Mouse (Mus musculus): ENCODE data around the gene Dydc2. TPM values are rescaled to one million over a fixed set of nuclear protein-coding genes. Genes with fewer than 3 reads are reported as not detected.

Gene Dydc2
- polyA plus RNA-seq, 1 experiment from 2014 or later: 0.26 TPM

DNA sequence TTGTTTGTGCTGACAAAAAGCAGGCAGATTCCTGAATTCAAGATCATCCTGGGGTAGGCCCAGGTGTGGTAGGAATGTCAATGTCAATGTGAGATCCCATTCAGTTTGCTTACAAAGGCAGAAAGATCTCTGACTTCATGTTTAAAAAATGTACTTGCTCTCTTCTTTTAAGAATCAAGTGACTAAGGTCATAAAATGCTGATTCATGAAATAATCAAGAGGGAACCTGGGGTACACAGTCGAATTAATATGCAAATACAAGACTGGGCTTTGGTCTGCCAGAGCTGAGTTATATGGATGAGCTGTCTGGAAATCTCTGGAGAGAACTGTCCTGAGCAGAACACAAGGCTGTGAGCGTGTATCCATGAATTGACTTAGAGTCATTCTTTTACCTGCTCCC lies 21.6 kb downstream of the Dydc2 start:
- ATAC-seq (no peak), DNase-seq (ENCODE audit: low read depth, low spot score) (no peak)
- H3K27me3 ChIP-seq: peaks cover 5% of the 10 kb centered on the region
- TF ChIP-seq CTCF (IDR thresholded peaks at IDR 0.05): no peak
- CTCF ChIA-PET: no interaction called here
- in situ Hi-C loops (cut with MboI; ENCODE audit: low pct_unique_long_range_greater_than_20kb): loop anchor here (25.0 kb wide), 1 partner anchor 1510 kb away; no protein-coding TSS in a partner anchor
- POLR2A ChIA-PET: no interaction called here

DNA sequence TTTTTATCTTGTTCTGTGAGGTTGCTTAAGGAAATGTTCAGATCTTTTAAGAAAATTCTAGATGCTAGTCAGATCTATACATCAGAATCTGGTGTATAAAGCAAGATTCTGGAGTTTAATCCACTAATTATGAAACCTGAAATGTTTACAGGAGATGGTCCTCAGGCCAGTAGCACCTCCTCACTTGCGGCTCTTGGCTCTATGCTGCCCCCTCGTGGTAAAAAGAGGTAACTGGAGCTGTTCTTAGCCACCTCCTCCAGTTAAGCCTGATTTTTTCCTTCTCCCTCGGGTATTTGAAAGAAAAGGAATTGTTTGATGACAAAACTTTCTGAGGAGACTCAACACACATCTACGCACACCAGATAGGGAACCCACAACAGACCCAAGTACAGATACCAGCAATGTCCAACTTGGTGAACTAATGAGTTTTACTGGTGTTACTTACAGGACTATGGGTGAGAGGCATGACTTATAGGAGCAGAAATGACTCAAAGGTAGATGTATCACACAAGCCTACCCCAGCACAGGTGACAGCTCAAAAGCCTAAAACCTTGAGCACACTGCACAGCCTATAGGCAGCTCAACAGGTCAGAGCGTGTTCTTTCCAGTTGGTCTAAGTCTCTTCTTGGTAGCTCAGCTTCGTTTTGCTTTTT lies 33.7 kb downstream of the Dydc2 start:
- DNase-seq (ENCODE audit: low read depth, low spot score): no peak
- TF ChIP-seq CTCF (IDR thresholded peaks at IDR 0.05): peak; percentile 90
- peaks cover 11% of the 10 kb centered on the region for H3K27me3 ChIP-seq
- in situ Hi-C loops (cut with MboI; ENCODE audit: low pct_unique_long_range_greater_than_20kb): loop anchor here (25.0 kb wide), 1 partner anchor 1498 kb away; no protein-coding TSS in a partner anchor
- ChIA-PET CTCF (interaction anchor here (0.7 to 1.6 kb wide), 16 partner anchors 9 to 130 kb away, joined by 3 to 19 read pairs (median 4); no protein-coding TSS in a partner anchor), POLR2A (no interaction called here)
- ATAC-seq: peak; percentile 71

DNA sequence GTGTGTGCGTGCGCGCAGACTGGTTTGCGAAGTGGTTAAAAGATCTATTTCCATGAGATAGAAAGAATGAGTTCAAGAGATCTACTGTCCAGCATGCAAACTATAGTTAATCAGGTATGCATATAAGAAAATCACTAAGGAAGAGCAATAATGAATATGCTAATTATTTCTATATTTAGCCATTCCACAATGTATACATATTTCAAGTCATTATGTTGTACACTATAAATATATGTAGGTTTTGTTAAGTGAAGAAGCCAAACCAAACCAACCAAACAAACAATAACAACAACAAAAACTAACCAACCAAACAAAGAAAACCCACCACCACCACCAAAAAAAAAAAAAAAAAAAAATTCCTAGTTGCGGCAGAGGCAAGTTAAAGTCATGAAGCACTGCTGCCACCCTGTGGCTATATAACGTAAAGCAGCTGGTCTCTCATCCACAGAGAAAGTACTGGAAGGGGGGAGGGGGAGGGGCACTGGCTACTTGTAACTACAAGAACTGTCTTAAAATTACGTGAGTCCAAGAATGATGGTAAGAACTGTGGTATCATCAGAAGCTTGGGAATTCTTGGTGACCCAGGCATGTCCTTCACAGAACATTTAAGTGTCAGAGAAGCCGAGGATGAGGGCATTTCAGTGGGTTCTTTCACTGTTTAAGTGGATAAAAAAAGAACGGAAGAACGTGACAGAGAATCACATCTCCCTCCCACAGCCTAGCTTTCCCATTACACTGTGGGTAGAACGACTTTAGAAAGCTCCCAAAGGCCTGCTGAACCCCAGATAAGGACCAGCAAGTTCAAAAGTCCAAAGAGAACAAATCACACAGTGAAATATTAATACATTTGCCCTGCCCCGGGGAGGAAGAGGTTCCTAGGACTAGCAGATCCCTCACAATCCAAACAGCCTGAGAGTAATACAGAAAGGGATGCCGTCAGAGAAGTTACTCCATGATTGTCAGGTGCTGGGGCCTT lies 35.6 kb downstream of the Dydc2 start:
- in situ Hi-C loops (cut with MboI; ENCODE audit: low pct_unique_long_range_greater_than_20kb): loop anchor here (5.0 to 25.0 kb wide), 3 partner anchors 56 to 1496 kb away; no protein-coding TSS in a partner anchor
- TF ChIP-seq CTCF (IDR thresholded peaks at IDR 0.05): peak; percentile 72
- peaks cover 11% of the 10 kb centered on the region for H3K27me3 ChIP-seq
- DNase-seq (ENCODE audit: low read depth, low spot score) (no peak), ATAC-seq (no peak)
- ChIA-PET POLR2A (interaction anchor here (1.1 kb wide), 1 partner anchor 52 kb away, joined by 3 read pairs; no protein-coding TSS in a partner anchor), CTCF (interaction anchor here (0.7 to 1.9 kb wide), 16 partner anchors 14 to 131 kb away, joined by 3 to 15 read pairs (median 4); no protein-coding TSS in a partner anchor)

DNA sequence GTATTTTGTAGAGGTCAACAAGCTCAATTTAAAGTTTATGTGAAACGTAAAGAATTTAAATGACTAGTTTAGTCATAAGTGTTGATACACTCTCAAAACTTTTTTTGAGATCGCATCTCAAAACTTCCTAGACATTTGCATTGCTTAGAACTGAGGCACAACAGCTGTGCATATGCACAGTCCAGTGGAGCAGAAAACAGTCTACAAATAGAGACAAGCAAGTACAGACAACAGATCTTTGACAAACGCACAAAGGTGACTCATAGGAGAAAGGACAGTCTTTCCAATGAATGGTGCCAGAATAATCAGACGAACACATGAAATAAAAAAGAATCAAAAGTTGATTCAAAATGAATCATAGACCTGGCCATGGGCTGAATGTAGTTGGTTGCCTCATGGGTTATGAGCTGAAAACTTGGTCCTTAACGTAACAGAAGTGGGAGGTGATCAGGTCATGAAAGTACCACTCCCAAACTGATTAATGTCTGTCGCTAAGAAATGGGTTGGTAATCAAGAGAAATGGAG lies 38.0 kb downstream of the Dydc2 start:
- TF ChIP-seq CTCF (IDR thresholded peaks at IDR 0.05): no peak
- H3K27me3 ChIP-seq: no peaks in the 10 kb centered on the region
- ATAC-seq (peak; percentile 60), DNase-seq (ENCODE audit: low read depth, low spot score) (no peak)
- in situ Hi-C loops (cut with MboI; ENCODE audit: low pct_unique_long_range_greater_than_20kb): loop anchor here (5.0 to 25.0 kb wide), 3 partner anchors 54 to 1494 kb away; no protein-coding TSS in a partner anchor
- ChIA-PET POLR2A (interaction anchor here (1.5 kb wide), 1 partner anchor 19 kb away, joined by 3 read pairs; no protein-coding TSS in a partner anchor), CTCF (interaction anchor here (1.0 to 2.0 kb wide), 7 partner anchors 11 to 57 kb away, joined by 3 to 15 read pairs (median 3); partner anchors contain the start of gene Fam213a)

DNA sequence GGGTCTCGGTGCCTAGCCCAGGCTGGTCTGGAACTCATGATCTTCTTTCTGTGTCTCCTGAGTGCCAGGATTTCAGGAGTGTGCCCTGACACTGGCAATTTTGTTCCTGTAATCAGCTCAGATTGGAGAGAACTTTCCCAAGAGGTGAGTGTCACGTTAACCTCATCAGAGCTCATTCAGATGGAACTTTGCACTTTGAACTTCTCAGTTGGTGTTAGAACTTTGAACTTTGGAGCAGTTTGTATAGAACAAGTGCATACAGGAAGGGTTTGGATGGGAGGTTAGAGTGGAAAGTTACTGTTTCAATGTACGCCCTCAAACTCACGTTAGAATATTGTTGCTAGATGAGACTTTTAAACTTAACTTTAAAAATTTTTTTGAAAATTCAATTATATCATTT lies 39.7 kb downstream of the Dydc2 start:
- TF ChIP-seq CTCF (IDR thresholded peaks at IDR 0.05): no peak
- no peaks in the 10 kb centered on the region for H3K27me3 ChIP-seq
- in situ Hi-C loops (cut with MboI; ENCODE audit: low pct_unique_long_range_greater_than_20kb): loop anchor here (25.0 kb wide), 1 partner anchor 1492 kb away; no protein-coding TSS in a partner anchor
- ChIA-PET CTCF (interaction anchor here (1.6 kb wide), 1 partner anchor 43 kb away, joined by 3 read pairs; no protein-coding TSS in a partner anchor), POLR2A (no interaction called here)
- DNase-seq (ENCODE audit: low read depth, low spot score): no peak
- ATAC-seq: no peak

DNA sequence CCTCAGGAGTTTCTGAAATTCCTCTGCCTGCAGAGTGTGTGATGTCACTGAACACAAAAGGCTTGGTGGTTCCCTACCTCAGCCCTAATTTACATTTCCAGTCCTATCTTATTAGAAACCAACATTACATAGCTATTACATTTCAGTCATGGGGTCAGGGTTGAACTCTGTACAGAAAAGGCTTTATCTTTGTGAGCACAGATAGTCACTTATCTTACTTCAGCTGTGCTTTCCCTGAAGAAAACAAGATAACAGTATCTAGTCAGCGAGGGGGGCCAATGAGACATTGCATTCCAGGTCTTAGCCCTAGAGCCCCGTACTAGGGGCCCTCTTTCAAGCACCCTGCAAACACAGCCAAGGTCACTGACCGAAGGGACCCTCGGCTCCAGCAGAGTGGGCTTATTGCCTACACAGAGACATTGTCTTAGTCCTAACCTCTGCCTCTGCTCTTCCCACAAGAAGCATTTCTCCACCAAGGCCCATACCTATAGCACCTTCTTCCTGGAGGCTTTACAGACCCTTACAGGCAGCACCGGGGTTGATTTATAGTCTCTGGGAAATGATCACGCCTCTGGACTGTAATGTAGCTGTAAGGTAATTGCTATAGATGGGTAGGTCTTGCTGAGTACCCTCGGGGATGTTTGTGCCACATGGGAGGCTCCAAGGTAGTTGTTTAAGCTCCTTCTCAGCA lies 43.3 kb downstream of the Dydc2 start:
- TF ChIP-seq CTCF (IDR thresholded peaks at IDR 0.05): no peak
- no peaks in the 10 kb centered on the region for H3K27me3 ChIP-seq
- ATAC-seq (no peak), DNase-seq (ENCODE audit: low read depth, low spot score) (no peak)
- in situ Hi-C loops (cut with MboI; ENCODE audit: low pct_unique_long_range_greater_than_20kb): loop anchor here (25.0 kb wide), 1 partner anchor 1488 kb away; no protein-coding TSS in a partner anchor
- ChIA-PET CTCF (interaction anchor here (0.9 to 1.5 kb wide), 5 partner anchors 9 to 109 kb away, joined by 3 read pairs; no protein-coding TSS in a partner anchor), POLR2A (no interaction called here)

- no peaks in the 10 kb centered on the region for H3K27me3 ChIP-seq
- no peak for TF ChIP-seq CTCF (IDR thresholded peaks at IDR 0.05)
- in situ Hi-C loops (cut with MboI; ENCODE audit: low pct_unique_long_range_greater_than_20kb): loop anchor here (25.0 kb wide), 1 partner anchor 1488 kb away; no protein-coding TSS in a partner anchor
- DNase-seq (ENCODE audit: low read depth, low spot score) (no peak), ATAC-seq (no peak)
- ChIA-PET POLR2A (no interaction called here), CTCF (interaction anchor here (0.9 to 1.5 kb wide), 3 partner anchors 8 to 26 kb away, joined by 3 read pairs; no protein-coding TSS in a partner anchor)
These were observed 43.9 kb downstream of the Dydc2 start for GRCm38 (mm10) chr14:41025087-41025486.

- ChIA-PET POLR2A (no interaction called here), CTCF (interaction anchor here (1.9 kb wide), 1 partner anchor 10 kb away, joined by 5 read pairs; no protein-coding TSS in a partner anchor)
- in situ Hi-C loops (cut with MboI; ENCODE audit: low pct_unique_long_range_greater_than_20kb): no loop called here
- no peaks in the 10 kb centered on the region for H3K27me3 ChIP-seq
- no peak for TF ChIP-seq CTCF (IDR thresholded peaks at IDR 0.05)
- DNase-seq (ENCODE audit: low read depth, low spot score) (no peak), ATAC-seq (no peak)
These were observed 47.8 kb downstream of the Dydc2 start for GRCm38 (mm10) chr14:41021246-41021645.

DNA sequence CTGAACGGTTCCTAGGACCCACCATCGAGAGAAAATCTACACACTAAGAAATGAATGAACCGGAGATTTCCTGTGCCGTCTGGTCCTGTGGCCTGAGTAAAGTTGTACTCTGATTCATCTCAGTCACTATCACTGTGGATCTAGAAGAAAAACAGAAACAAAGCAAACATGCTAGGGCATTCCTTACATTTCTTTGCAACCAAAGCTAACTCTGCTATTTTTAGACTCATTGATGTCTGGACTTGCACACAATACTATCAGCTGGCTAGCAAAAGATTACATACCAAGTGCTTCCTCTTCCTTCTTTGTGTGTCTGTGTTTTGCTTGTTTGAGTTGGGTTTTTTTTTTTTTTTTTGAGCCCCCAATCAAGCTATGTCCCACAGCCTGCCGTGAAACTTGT lies 51.5 kb downstream of the Dydc2 start:
- CTCF ChIA-PET: interaction anchor here (1.2 to 1.7 kb wide), 3 partner anchors 8 to 31 kb away, joined by 3 to 5 read pairs (median 4); no protein-coding TSS in a partner anchor
- in situ Hi-C loops (cut with MboI; ENCODE audit: low pct_unique_long_range_greater_than_20kb): no loop called here
- DNase-seq (ENCODE audit: low read depth, low spot score): no peak
- no peak for TF ChIP-seq CTCF (IDR thresholded peaks at IDR 0.05)
- no peaks in the 10 kb centered on the region for H3K27me3 ChIP-seq
- ATAC-seq: peak; percentile 96
- POLR2A ChIA-PET: interaction anchor here (0.6 kb wide), 1 partner anchor 102 kb away, joined by 3 read pairs; no protein-coding TSS in a partner anchor

All from Patski (cell line).